Mouse (Mus musculus): ENCODE measurements around the gene Olfr67.
"Not testable (repeated sequence)": the region's sequence is repeated elsewhere in the genome, so short reads cannot be mapped to it uniquely, and the experiment has no call there.

The Olfr67 gene

DNA sequence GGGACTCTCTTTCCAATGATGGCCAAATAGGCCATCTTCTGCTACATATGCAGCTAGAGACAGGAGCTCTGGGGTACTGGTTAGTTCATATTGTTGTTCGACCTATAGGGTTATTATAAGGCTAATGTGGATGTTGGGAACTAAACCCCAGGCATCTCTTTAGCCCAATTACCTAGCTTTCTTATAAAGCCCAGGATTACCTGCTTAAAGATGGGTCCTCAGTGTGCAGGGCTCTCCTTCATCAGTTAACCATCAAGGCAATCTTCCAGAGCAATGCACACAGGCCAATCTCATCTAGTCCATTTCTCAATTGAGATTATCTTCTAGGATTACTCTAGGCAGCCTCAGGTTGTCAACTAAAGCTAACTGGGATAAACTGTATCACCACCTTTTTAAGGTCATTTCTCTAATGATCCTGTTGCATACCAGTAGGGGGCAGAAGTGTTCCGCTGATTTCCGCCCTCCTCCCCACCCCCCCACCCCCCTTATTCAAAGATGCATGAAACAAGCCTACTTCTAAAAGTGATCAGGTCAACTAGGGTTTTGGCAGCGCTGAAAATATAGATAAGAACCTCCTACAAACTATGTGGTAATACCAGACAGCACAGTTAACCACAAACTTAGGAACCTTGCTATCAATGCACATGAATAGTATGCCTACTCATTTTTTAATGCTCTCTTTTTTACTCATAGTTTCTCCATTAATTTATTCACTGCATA, 1.2 kb upstream of the Olfr67 start:
- in situ Hi-C loops (cut with MboI; ENCODE audit: low pct_unique_long_range_greater_than_20kb in 1 of 2, low sequenced_read_pairs in 2 of 2, unreplicated experiment in 1 of 2): no loop called here

DNA sequence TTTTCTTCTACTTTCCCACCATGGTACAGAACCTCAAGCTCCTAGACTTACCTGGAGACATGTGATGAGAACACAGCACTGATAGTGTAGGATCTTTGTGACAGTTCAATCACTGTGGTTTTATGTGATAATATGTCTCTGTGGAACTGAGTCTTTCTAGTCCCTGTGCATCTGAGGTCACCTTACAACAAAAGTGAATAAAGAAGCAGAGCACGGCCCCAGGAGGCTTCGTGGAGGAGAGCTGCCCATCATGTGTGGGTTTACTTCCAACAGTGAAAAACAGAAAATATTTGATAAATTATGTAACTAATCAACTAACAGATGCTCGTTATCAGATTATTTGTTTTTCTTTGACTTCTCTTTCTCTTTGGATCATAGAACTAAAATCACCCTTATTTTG, 12.0 kb downstream of the Olfr67 start, which contains the start of gene Olfr68:
Gene Olfr68, minus strand, starts transcription at position 101 of the 400 bp plus-strand sequence.
- in situ Hi-C loops (cut with MboI; ENCODE audit: low pct_unique_long_range_greater_than_20kb in 1 of 2, low sequenced_read_pairs in 2 of 2, unreplicated experiment in 1 of 2): no loop called here

DNA sequence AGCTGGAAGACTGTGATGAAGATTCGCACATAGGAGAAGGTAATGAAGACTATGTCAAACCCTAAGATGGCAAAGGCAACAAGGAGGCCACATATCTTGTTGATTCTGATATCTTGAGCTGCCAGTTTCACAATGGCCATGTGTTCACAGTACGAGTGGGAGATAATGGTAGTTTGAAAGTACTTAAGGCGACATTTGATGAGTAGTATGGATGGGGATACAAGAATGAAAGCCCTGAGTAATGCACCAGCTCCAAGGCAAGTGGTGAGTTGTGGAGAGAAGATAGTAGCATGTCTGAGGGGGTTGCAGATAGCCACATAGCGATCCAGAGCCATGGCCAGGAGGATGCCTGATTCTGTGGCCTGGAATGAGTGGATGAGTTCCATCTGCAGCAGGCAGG, 14.0 kb downstream of the Olfr67 start:
- in situ Hi-C loops (cut with MboI; ENCODE audit: low pct_unique_long_range_greater_than_20kb in 1 of 2, low sequenced_read_pairs in 2 of 2, unreplicated experiment in 1 of 2): not testable (repeated sequence)

DNA sequence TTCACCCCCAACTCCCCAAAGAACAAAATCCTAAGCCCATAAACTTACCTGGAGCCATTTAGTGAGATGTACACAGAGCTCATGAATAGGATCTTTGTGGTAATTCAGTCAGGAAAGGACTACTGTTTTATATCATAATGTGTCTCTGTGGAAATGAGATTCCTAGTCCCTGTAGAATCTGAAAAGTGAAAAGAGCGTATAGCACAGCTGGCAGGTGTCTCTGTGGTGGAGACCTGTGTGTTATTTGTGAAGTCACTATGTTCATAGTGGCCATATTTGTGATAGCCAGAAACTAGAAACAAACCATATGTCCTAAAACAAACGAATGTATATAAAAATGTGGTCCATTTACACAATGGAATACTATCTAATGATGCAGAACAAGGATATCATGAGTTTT, 20.1 kb downstream of the Olfr67 start, which contains the start of gene Olfr69:
Gene Olfr69, minus strand, starts transcription at position 101 of the 400 bp plus-strand sequence.
- in situ Hi-C loops (cut with MboI; ENCODE audit: low pct_unique_long_range_greater_than_20kb in 1 of 2, low sequenced_read_pairs in 2 of 2, unreplicated experiment in 1 of 2): no loop called here

DNA sequence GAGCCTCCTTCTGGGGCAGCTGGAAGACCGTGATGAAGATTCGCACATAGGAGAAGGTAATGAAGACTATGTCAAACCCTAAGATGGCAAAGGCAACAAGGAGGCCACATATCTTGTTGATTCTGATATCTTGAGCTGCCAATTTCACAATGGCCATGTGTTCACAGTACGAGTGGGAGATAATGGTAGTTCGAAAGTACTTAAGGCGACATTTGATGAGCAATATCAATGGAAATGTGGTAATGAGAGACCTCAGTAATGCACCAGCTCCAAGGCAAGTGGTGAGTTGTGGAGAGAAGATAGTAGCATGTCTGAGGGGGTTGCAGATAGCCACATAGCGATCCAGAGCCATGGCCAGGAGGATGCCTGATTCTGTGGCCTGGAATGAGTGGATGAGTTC, 23.9 kb downstream of the Olfr67 start:
- in situ Hi-C loops (cut with MboI; ENCODE audit: low pct_unique_long_range_greater_than_20kb in 1 of 2, low sequenced_read_pairs in 2 of 2, unreplicated experiment in 1 of 2): not testable (repeated sequence)

DNA sequence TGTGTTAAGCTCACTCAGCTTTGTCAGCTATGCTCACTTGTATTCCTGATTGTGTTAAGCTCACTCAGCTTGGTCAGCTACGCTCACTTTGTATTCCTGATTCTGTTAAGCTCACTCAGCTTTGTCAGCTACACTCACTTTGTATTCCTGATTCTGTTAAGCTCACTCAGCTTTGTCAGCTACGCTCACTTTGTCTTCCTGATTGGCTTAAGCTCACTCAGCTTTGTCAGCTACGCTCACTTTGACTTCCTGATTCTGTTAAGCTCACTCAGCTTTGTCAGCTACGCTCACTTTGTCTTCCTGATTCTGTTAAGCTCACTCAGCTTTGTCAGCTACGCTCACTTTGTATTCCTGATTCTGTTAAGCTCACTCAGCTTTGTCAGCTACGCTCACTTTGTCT, 29.4 kb downstream of the Olfr67 start:
- in situ Hi-C loops (cut with MboI; ENCODE audit: low pct_unique_long_range_greater_than_20kb in 1 of 2, low sequenced_read_pairs in 2 of 2, unreplicated experiment in 1 of 2): not testable (repeated sequence)

DNA sequence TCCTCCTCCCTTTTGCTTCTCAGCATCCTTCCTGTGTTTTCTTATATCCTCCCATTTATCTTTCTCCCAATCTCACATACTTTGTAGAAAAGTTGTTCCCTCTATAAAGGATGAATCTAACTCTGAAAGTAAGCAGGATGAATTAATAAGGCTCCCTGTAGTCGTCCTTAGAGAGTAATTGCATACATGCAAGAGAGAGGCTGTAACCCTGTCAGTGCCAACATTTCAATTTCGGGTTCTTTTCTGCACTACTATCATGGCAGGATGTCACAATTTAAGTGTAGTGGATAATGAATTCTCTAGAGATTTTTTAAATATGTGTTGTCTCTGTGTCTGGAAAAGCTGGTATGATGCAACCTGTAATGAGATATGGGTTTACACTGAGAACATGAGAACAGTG, 34.4 kb downstream of the Olfr67 start, which contains the start of gene Olfr630:
Gene Olfr630, minus strand, starts transcription at position 101 of the 400 bp plus-strand sequence.
- in situ Hi-C loops (cut with MboI; ENCODE audit: low pct_unique_long_range_greater_than_20kb in 1 of 2, low sequenced_read_pairs in 2 of 2, unreplicated experiment in 1 of 2): no loop called here

DNA sequence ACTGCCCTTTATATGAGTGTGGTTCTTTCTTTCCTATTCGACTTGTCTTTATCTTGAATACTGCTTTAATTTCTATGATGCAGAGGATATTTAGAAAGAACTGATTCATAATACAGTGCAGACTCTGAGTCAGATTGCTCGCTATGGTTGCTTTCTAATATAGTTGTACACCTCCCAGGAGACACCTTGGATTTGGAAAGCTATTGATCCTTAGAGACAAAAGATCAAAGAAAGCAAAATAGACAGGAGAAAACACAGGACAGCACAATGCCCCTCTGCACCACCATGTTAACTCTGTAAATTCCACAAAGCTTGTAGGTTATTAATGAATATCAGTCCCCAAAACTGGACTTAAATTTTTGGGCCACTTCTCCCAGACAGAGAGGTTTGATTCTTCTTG, 46.8 kb downstream of the Olfr67 start, which contains the start of gene Olfr629:
Gene Olfr629, minus strand, starts transcription at position 101 of the 400 bp plus-strand sequence.
- in situ Hi-C loops (cut with MboI; ENCODE audit: low pct_unique_long_range_greater_than_20kb in 1 of 2, low sequenced_read_pairs in 2 of 2, unreplicated experiment in 1 of 2): no loop called here
